Mouse (Mus musculus): Measurements from ENCODE around the gene 1600002K03Rik. TPM values are rescaled to one million over a fixed set of nuclear protein-coding genes. Genes with fewer than 3 reads are reported as not detected.
A peak's percentile ranks its signal among the peaks of the same experiment; 100 is the strongest.

The 1600002K03Rik gene
- polyA plus RNA-seq (2015; fragmentation: Nextera tagmentation; extraction: Ambion mirVana), result 11.2 and 13.2 TPM in 2 replicates

- Histone ChIP-seq H3K27ac (peak within 1 kb of the TSS; percentile 92), H3K27me3 (no peaks in the 10 kb centered on the region), H3K36me3 (peaks cover 37% of the 10 kb centered on the region), H3K4me1 (peaks cover 54% of the 10 kb centered on the region), H3K4me2 (peak within 1 kb of the TSS; percentile 79), H3K4me3 (replicated peaks) (peak within 1 kb of the TSS; percentile 64), H3K9ac (peak within 1 kb of the TSS; percentile 61), H3K9me3 (replicated peaks) (no peaks in the 10 kb centered on the region)
- peak; percentile 75 for ATAC-seq (replicated peaks; ENCODE audit: low FRiP score)
- WGBS, result 6% methylated on average over 34 of the region's 35 CpGs
Measured at GRCm38 (mm10) chr10:80172527-80173292, at the start of gene 1600002K03Rik. 1600002K03Rik (plus strand) TSS chr10:80172944.

DNA sequence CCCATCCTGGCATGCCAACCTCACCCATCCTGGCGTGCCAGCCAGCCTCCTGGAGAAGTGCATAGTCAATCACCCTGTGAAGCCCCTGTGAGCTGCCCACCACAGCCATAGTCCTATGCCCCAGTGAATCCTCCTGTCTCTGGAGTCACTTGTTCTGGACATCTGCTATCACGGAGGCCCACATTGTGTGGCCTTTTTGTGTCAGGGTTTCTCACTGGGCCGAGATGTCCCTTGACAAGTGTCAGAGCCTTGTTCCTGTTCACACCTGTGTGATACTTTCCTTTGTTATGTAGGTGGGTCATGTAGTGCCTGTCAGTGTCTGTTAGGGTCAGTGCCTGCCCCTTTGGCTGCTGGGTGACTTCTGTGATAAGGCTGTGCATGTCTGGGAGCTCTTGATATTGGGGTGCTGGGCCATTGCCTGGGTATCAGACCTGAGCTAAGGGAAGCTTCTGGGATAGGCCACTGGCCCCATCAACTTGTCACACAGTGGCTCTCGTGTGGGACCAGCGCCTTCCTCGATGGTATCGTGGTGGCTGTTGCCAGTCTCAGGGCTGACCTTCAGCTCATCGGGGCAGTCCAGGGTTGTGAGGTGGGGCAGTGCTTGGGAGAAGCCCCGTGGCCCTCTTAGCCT, 48.7 kb upstream of the 1600002K03Rik start:
- Histone ChIP-seq H3K27ac (no peak overlapping the region), H3K4me2 (no peak overlapping the region), H3K27me3 (no peaks in the 10 kb centered on the region), H3K9ac (no peak overlapping the region), H3K36me3 (peaks cover 100% of the 10 kb centered on the region), H3K4me3 (replicated peaks) (no peak overlapping the region), H3K9me3 (replicated peaks) (no peaks in the 10 kb centered on the region), H3K4me1 (peaks cover 9% of the 10 kb centered on the region)
- no peak for ATAC-seq (replicated peaks; ENCODE audit: low FRiP score)
- 88% methylated on average over 9 of the region's 9 CpGs for WGBS

- Histone ChIP-seq H3K4me2 (no peak overlapping the region), H3K27ac (no peak overlapping the region), H3K27me3 (no peaks in the 10 kb centered on the region), H3K9me3 (replicated peaks) (no peaks in the 10 kb centered on the region), H3K36me3 (peaks cover 100% of the 10 kb centered on the region), H3K4me1 (peaks cover 34% of the 10 kb centered on the region), H3K9ac (no peak overlapping the region), H3K4me3 (replicated peaks) (no peak overlapping the region)
- 92% methylated on average over 8 of the region's 8 CpGs for WGBS
- no peak for ATAC-seq (replicated peaks; ENCODE audit: low FRiP score)
Measured at GRCm38 (mm10) chr10:80127920-80128319, 44.8 kb upstream of the 1600002K03Rik start.

DNA sequence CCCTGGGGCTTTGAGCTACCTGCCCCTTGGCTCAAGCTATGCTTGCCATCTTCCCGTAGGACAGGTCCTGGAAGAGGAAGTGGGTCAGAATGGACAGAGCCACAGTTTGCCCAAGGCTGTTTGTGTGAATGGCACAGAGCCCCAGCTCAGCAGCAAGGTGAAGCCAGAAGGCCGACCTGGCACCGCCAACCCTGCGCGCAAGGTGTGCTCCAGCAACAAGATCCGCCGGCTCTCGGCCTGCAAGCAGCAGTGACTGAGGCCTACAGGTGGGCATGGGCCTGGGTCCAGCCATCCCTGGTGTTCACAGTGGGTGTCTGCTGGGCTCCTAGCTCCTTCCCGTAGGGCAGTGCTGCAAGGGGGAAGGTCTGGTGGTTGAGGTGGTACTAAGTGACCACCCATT, 42.9 kb upstream of the 1600002K03Rik start:
- Histone ChIP-seq H3K9me3 (replicated peaks) (no peaks in the 10 kb centered on the region), H3K27me3 (no peaks in the 10 kb centered on the region), H3K4me2 (no peak overlapping the region), H3K4me1 (peaks cover 38% of the 10 kb centered on the region), H3K9ac (no peak overlapping the region), H3K4me3 (replicated peaks) (no peak overlapping the region), H3K27ac (peak overlapping the region; percentile 49), H3K36me3 (peaks cover 95% of the 10 kb centered on the region)
- 89% methylated on average over 9 of the region's 9 CpGs for WGBS
- ATAC-seq (replicated peaks; ENCODE audit: low FRiP score), result no peak

DNA sequence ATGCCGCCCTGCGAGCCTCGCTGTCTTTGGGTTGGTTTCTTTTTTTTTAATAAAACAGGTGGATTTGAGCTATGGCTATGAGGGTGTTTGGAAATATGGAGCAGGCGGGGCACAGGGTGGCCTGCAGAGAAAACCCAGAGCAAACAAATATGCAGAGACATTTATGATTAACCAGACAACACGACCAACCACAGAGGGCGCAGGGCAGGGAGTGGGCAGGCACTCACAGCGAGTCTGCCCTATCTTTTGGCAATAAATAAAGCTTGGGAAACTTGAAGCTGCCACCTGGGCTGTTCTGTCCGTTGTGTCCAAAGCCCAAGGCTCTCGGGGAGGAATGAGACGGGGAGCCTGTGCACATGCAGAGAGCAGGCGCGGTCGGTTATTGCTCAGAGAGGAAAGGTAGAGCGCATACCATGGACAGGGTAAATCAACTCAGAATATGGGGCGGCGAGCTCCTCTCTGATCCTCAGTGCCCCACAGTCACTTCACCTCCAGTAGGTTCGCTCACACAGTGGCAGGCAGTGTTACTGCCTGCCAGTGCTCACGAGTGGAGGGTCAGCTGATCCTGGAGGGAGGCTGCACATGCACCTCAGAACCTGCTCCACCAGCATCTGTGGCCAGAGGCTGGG, 42.2 kb upstream of the 1600002K03Rik start:
- WGBS, result 77% methylated on average over 18 of the region's 18 CpGs
- no peak overlapping the region for H3K4me2 ChIP-seq
- H3K27me3 ChIP-seq, result peaks cover 5% of the 10 kb centered on the region; the same call in 1 of the 2 replicates
- no peak overlapping the region for H3K4me3 ChIP-seq (replicated peaks)
- peaks cover 95% of the 10 kb centered on the region for H3K36me3 ChIP-seq
- peaks cover 38% of the 10 kb centered on the region for H3K4me1 ChIP-seq
- H3K27ac ChIP-seq, result peak overlapping the region; percentile 49
- ATAC-seq (replicated peaks; ENCODE audit: low FRiP score), result no peak; the same call in 1 of the 2 replicates
- H3K9ac ChIP-seq, result no peak overlapping the region
- H3K9me3 ChIP-seq (replicated peaks), result no peaks in the 10 kb centered on the region

- H3K27ac ChIP-seq, result peak overlapping the region; percentile 34; the same call in 1 of the 2 replicates
Measured at GRCm38 (mm10) chr10:80131316-80131951, 41.3 kb upstream of the 1600002K03Rik start.

GRCm38 (mm10) chr10:80131952-80132350, 40.8 kb upstream of the 1600002K03Rik start:
- no peaks in the 10 kb centered on the region for H3K9me3 ChIP-seq (replicated peaks)
- H3K4me1 ChIP-seq, result peaks cover 49% of the 10 kb centered on the region
- H3K36me3 ChIP-seq, result peaks cover 81% of the 10 kb centered on the region
- H3K4me3 ChIP-seq (replicated peaks), result peak overlapping the region; percentile 17; the same call in 1 of the 2 replicates
- peaks cover 20% of the 10 kb centered on the region for H3K27me3 ChIP-seq
- H3K4me2 ChIP-seq, result peak overlapping the region; percentile 48
- H3K27ac ChIP-seq, result peak overlapping the region; percentile 34; the same call in 1 of the 2 replicates
- H3K9ac ChIP-seq, result peak overlapping the region; percentile 36; the same call in 1 of the 2 replicates
- WGBS, result 24% methylated on average over 27 of the region's 27 CpGs
- ATAC-seq (replicated peaks; ENCODE audit: low FRiP score), result peak; percentile 44

More at GRCm38 (mm10) chr10:80131316-80131951, 41.3 kb upstream of the 1600002K03Rik start:
- H3K4me3 ChIP-seq (replicated peaks), result peak overlapping the region; percentile 17
- peaks cover 86% of the 10 kb centered on the region for H3K36me3 ChIP-seq
- 15% methylated on average over 55 of the region's 55 CpGs for WGBS
- H3K9ac ChIP-seq, result peak overlapping the region; percentile 36; the same call in 1 of the 2 replicates
- peak; percentile 30 for ATAC-seq (replicated peaks; ENCODE audit: low FRiP score)
- H3K4me1 ChIP-seq, result peaks cover 43% of the 10 kb centered on the region
- no peaks in the 10 kb centered on the region for H3K9me3 ChIP-seq (replicated peaks)
- peak overlapping the region; percentile 48 for H3K4me2 ChIP-seq
- peaks cover 15% of the 10 kb centered on the region for H3K27me3 ChIP-seq

- Histone ChIP-seq H3K27me3 (peaks cover 33% of the 10 kb centered on the region), H3K27ac (no peak overlapping the region), H3K9me3 (replicated peaks) (no peaks in the 10 kb centered on the region), H3K4me2 (no peak overlapping the region), H3K36me3 (peaks cover 67% of the 10 kb centered on the region), H3K9ac (no peak overlapping the region), H3K4me1 (peaks cover 62% of the 10 kb centered on the region), H3K4me3 (replicated peaks) (no peak overlapping the region)
- ATAC-seq (replicated peaks; ENCODE audit: low FRiP score), result no peak
- 71% methylated on average over 8 of the region's 8 CpGs for WGBS
Measured at GRCm38 (mm10) chr10:80133226-80133849, 39.4 kb upstream of the 1600002K03Rik start.

GRCm38 (mm10) chr10:80134421-80134820, 38.3 kb upstream of the 1600002K03Rik start:
- peaks cover 73% of the 10 kb centered on the region for H3K4me1 ChIP-seq
- no peak overlapping the region for H3K27ac ChIP-seq
- H3K9ac ChIP-seq, result no peak overlapping the region
- WGBS, result 83% methylated on average over 9 of the region's 9 CpGs
- H3K9me3 ChIP-seq (replicated peaks), result no peaks in the 10 kb centered on the region
- H3K4me3 ChIP-seq (replicated peaks), result no peak overlapping the region
- no peak overlapping the region for H3K4me2 ChIP-seq
- peaks cover 33% of the 10 kb centered on the region for H3K27me3 ChIP-seq
- peaks cover 56% of the 10 kb centered on the region for H3K36me3 ChIP-seq
- no peak for ATAC-seq (replicated peaks; ENCODE audit: low FRiP score)

DNA sequence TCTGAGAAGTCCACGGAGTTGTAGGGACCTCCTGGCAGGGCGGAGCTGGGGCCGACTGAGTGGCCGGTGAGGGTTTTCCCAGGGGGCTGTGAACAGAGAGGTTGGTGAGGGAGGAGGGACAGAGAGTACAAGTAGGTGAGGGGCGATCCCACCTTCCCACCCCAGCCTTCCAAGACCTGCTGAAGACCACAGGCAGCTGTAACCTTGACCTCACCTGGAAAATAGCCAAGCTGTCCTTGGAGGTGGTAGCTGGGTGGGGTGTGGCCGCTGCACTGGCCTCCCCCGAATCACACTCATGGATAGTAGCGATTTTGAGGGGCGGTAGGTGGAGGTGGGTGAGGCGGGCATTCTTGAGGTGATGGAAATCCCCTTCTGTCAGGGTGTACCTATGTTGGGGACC, 37.6 kb upstream of the 1600002K03Rik start:
- ATAC-seq (replicated peaks; ENCODE audit: low FRiP score), result no peak
- Histone ChIP-seq H3K27me3 (peaks cover 33% of the 10 kb centered on the region), H3K9ac (no peak overlapping the region), H3K4me1 (peaks cover 69% of the 10 kb centered on the region), H3K4me3 (replicated peaks) (no peak overlapping the region), H3K4me2 (no peak overlapping the region), H3K36me3 (peaks cover 48% of the 10 kb centered on the region), H3K27ac (no peak overlapping the region), H3K9me3 (replicated peaks) (no peaks in the 10 kb centered on the region)
- WGBS, result 84% methylated on average over 10 of the region's 10 CpGs

DNA sequence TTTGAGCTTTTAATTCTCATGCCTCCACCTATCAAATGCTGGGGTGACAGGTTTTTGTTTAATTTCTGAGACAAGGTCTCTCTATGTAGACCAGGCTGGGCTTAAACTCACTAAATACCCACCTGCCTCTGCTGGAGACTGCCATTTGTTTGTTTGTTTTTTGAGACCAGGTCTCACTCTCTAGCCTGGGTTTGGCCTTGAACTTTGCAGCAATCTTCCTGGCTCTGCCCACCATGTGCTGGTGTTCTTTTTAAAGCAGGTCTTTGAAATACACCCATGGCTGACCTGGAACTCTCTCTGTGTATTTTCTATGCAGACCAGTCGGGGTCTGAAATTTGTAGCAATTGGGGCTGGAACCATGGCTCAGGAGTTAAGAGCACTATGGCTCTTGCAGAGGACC, 37.1 kb upstream of the 1600002K03Rik start:
- no peak overlapping the region for H3K4me3 ChIP-seq (replicated peaks)
- H3K4me1 ChIP-seq, result peaks cover 67% of the 10 kb centered on the region
- WGBS, result 87% methylated on average over 1 of the region's 1 CpGs
- peaks cover 44% of the 10 kb centered on the region for H3K36me3 ChIP-seq
- H3K27me3 ChIP-seq, result peaks cover 33% of the 10 kb centered on the region
- H3K4me2 ChIP-seq, result no peak overlapping the region
- ATAC-seq (replicated peaks; ENCODE audit: low FRiP score), result no peak
- no peaks in the 10 kb centered on the region for H3K9me3 ChIP-seq (replicated peaks)
- H3K9ac ChIP-seq, result no peak overlapping the region
- no peak overlapping the region for H3K27ac ChIP-seq
